Comparison of ENCODE assay signal across 24 mouse cellular contexts in the genomic region with DNA sequence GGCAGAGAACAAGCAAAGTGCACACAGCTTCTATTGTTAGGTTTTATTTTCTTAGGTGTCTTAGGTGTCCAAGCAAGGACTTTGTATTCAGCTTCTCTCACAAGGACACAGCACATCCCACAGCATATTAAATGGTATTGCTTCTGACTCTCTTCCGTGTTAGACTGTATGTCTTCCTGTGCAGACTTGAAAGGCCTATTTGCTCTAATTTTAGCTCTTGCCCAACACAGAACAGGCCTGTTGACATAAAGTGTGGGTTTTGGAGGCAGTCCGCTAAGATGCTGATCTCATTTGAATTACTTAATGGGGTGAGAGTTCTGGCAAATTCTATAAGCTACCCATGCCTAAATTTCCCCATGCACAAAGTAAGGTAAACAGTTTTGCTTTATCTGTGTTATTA.
"Had no signal": no experiment of that assay in that cellular context is flagged by ENCODE, and none has a peak within 500 bp of the region (broad histone marks: within the 10 kb centered on the region; RNA-seq: fewer than 3 reads in every experiment).

No protein-coding gene starts in this region.

- H3K4me1 ChIP-seq: heart, embryonic 12.5 days; hindbrain, embryonic 10.5 days; hindbrain, embryonic 12.5 days; intestine, embryonic 15.5 days; limb, embryonic 13.5 days had no signal

- DNase-seq: forebrain, postnatal 0 days; gastrocnemius, postnatal 14 days; gastrocnemius, postnatal 36 days; heart, adult 18-20 months; heart, postnatal 10 days; heart, postnatal 4 days; kidney, adult 18-20 months; kidney, adult 8-10 months; kidney, postnatal 10 days; kidney, postnatal 25 days; kidney, postnatal 4 days; left cerebral cortex, postnatal 4 days had no signal

- H3K4me2 ChIP-seq: heart, embryonic 12.5 days; hindbrain, embryonic 12.5 days; hindbrain, embryonic 14.5 days; intestine, embryonic 15.5 days; limb, embryonic 13.5 days had no signal

- H3K27ac ChIP-seq: heart, embryonic 10.5 days; hindbrain, embryonic 10.5 days; hindbrain, embryonic 12.5 days; hindbrain, embryonic 14.5 days; intestine, embryonic 15.5 days; layer of hippocampus, adult 2 months; left cerebral cortex, adult 2 months; limb, embryonic 13.5 days had no signal

- H3K27me3 ChIP-seq: heart, embryonic 12.5 days; hindbrain, embryonic 12.5 days; intestine, embryonic 15.5 days; limb, embryonic 13.5 days had no signal

- ATAC-seq: forebrain, postnatal 0 days; hindbrain, embryonic 16.5 days; inflammation-experienced regulatory T-cells, adult 6 months; intestine, embryonic 15.5 days; intestine, postnatal 0 days had no signal

- H3K36me3 ChIP-seq: heart, embryonic 10.5 days; heart, embryonic 12.5 days; hindbrain, embryonic 10.5 days; hindbrain, embryonic 12.5 days; intestine, embryonic 15.5 days; limb, embryonic 13.5 days had no signal

- H3K9ac ChIP-seq: forebrain, postnatal 0 days; heart, embryonic 12.5 days; hindbrain, embryonic 12.5 days; hindbrain, embryonic 14.5 days; intestine, embryonic 15.5 days; limb, embryonic 13.5 days had no signal

- H3K4me3 ChIP-seq: heart, embryonic 10.5 days; heart, embryonic 12.5 days; hindbrain, embryonic 10.5 days; hindbrain, embryonic 12.5 days; intestine, embryonic 15.5 days; layer of hippocampus, adult 2 months; left cerebral cortex, adult 2 months; limb, embryonic 13.5 days had no signal

- H3K9me3 ChIP-seq: heart, embryonic 10.5 days; heart, embryonic 12.5 days; hindbrain, embryonic 10.5 days; hindbrain, embryonic 12.5 days; intestine, embryonic 15.5 days; limb, embryonic 13.5 days had no signal
